32 mouse cellular contexts compared by ENCODE assay signal in genomic region chr4:134826348-134826747, GRCm38 (mm10). TPM values are rescaled to one million over a fixed set of nuclear protein-coding genes. Genes with fewer than 3 reads are reported as not detected.
"Had no signal": no experiment of that assay in that cellular context is flagged by ENCODE, and none has a peak within 500 bp of the region (broad histone marks: within the 10 kb centered on the region; RNA-seq: fewer than 3 reads in every experiment).

No protein-coding gene starts in this region.

- H3K9ac ChIP-seq: heart, embryonic 13.5 days; heart, embryonic 15.5 days; hindbrain, embryonic 14.5 days; intestine, embryonic 15.5 days; limb, embryonic 12.5 days; liver, embryonic 13.5 days; liver, embryonic 15.5 days had no signal

- H3K9me3 ChIP-seq: heart, embryonic 13.5 days; heart, embryonic 15.5 days; intestine, embryonic 15.5 days; limb, embryonic 10.5 days; limb, embryonic 12.5 days; liver, embryonic 13.5 days; liver, embryonic 15.5 days had no signal

- ATAC-seq: hindbrain, embryonic 16.5 days; inflammation-experienced regulatory T-cells, adult 6 months; intestine, embryonic 15.5 days; intestine, postnatal 0 days had no signal

- H3K4me1 ChIP-seq: limb, embryonic 10.5 days; limb, embryonic 12.5 days had no signal

- H3K4me3 ChIP-seq: heart, embryonic 13.5 days; heart, embryonic 15.5 days; intestine, embryonic 15.5 days; layer of hippocampus, adult 2 months; left cerebral cortex, adult 2 months; limb, embryonic 10.5 days; limb, embryonic 12.5 days; liver, embryonic 13.5 days; liver, embryonic 15.5 days had no signal

- DNase-seq: gastrocnemius, postnatal 14 days; gastrocnemius, postnatal 36 days; heart, adult 18-20 months; heart, postnatal 14 days; heart, postnatal 36 days; kidney, adult 18-20 months; kidney, adult 8-10 months; kidney, postnatal 10 days; kidney, postnatal 25 days; kidney, postnatal 4 days; liver; liver, embryonic 13.5 days had no signal

- H3K4me2 ChIP-seq: heart, embryonic 11.5 days; heart, embryonic 13.5 days; heart, embryonic 15.5 days; hindbrain, embryonic 14.5 days; intestine, embryonic 15.5 days; limb, embryonic 12.5 days; liver, embryonic 11.5 days; liver, embryonic 13.5 days; liver, embryonic 15.5 days had no signal

- H3K27ac ChIP-seq: heart, embryonic 13.5 days; heart, embryonic 15.5 days; hindbrain, embryonic 14.5 days; intestine, embryonic 15.5 days; layer of hippocampus, adult 2 months; left cerebral cortex, adult 2 months; limb, embryonic 10.5 days; limb, embryonic 12.5 days; liver, embryonic 13.5 days; liver, embryonic 15.5 days had no signal

- H3K27me3 ChIP-seq: heart, embryonic 13.5 days; heart, embryonic 15.5 days; intestine, embryonic 15.5 days; limb, embryonic 12.5 days; liver, embryonic 13.5 days; liver, embryonic 15.5 days had no signal

RNA-seq across cellular contexts. Expression of gene Rhd, which starts 38.0 kb away (rescaled TPM):
- total RNA-seq: gastrocnemius, adult 18-20 months; gastrocnemius, adult 8-10 months; gastrocnemius, postnatal 36 days; layer of hippocampus, adult 2 months; layer of hippocampus, postnatal 10 days; layer of hippocampus, postnatal 25 days; left cerebral cortex, adult 2 months; left cerebral cortex, postnatal 14 days; left cerebral cortex, postnatal 36 days had no signal
